Mouse (Mus musculus) bone marrow macrophage, adult 2 months (primary cell): Measurements from ENCODE around the gene Prpf40b.

Source experiments
- CTCF ChIP-seq: IDR thresholded peaks from 2 replicates; pipeline ENCODE4 v1.5.1; 2012; ENCODE audit warnings: low read depth, mild to moderate bottlenecking, low read length, moderate library complexity
- POLR2A ChIP-seq: IDR thresholded peaks from 2 replicates; pipeline ENCODE4 v1.6.1; 2012; ENCODE audit warnings: mild to moderate bottlenecking, low read depth, low read length, borderline replicate concordance

DNA sequence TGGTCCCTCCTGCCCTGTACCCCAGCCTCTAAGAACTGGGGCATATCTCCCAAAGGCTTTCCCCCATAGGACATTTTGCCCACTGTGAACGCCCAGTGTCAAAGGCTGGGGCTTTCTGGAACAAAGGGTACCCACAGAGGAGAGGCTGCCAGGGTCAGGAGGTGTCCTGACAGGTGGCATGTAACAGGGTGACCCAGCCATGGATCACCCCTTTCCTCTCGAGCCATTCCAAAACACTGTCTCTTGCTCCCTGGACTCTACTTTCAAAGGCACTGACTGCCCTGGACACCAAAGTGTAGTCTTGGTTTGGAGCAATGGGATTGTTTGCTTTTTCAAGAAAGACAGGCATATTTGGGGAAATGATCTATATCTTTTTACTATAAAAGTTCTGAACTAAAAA is 35.4 kb downstream of the Prpf40b start:
- TF ChIP-seq POLR2A (no peak), CTCF (no peak)
